Mouse (Mus musculus) liver, adult 2 months (tissue): ENCODE results near the gene Abca7.

Source experiments
- CTCF ChIP-seq: fragments of 200-500 bp; IDR thresholded peaks from 2 replicates; pipeline ENCODE4 v1.5.1; 2011; ENCODE audit warnings: low read depth, low read length, control low read depth
- POLR2A ChIP-seq: fragments of 200-500 bp; IDR thresholded peaks from 2 replicates; pipeline ENCODE4 v1.6.1; 2011; ENCODE audit warnings: low read length, control low read depth; ENCODE audit not compliant: insufficient read depth; ENCODE audit errors: extremely low read depth

- no peak for TF ChIP-seq CTCF
- TF ChIP-seq POLR2A, result no peak
These were observed 31.0 kb upstream of the Abca7 start for GRCm38 (mm10) chr10:79965325-79965724.
